Mouse (Mus musculus) urinary bladder, postnatal 4 days (tissue): Measurements from ENCODE around the gene Ston2.
A peak's percentile ranks its signal among the peaks of the same experiment; 100 is the strongest.
"Not testable (repeated sequence)": the region's sequence is repeated elsewhere in the genome, so short reads cannot be mapped to it uniquely, and the experiment has no call there.

Experiments used
- DNase-seq, 2 experiments: peaks; one replicate each; pipeline ENCODE4 v3.0.0; 2021 to 2022; ENCODE audit warnings: low spot score in 2 of 2

Ston2 gene

DNA sequence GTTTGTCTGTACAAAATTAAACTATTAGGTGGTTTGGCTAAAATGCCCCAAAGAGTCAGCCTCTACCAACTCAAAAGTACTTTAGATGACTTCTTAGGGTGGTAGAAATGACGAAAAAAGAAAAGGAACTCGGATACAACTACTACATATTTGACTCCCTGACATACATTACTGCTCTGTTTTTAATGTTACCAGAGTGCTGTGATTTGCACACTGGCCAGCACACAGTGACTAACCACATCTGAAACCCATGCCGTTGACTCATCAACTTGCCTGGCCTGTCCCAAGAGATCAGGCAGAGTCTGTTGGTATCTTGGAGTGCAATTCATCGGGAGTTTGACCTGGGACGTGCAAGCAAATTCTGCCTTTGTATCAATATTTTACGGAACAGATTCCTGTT lies 197.5 kb downstream of the Ston2 start:
- DNase-seq = no peak

DNA sequence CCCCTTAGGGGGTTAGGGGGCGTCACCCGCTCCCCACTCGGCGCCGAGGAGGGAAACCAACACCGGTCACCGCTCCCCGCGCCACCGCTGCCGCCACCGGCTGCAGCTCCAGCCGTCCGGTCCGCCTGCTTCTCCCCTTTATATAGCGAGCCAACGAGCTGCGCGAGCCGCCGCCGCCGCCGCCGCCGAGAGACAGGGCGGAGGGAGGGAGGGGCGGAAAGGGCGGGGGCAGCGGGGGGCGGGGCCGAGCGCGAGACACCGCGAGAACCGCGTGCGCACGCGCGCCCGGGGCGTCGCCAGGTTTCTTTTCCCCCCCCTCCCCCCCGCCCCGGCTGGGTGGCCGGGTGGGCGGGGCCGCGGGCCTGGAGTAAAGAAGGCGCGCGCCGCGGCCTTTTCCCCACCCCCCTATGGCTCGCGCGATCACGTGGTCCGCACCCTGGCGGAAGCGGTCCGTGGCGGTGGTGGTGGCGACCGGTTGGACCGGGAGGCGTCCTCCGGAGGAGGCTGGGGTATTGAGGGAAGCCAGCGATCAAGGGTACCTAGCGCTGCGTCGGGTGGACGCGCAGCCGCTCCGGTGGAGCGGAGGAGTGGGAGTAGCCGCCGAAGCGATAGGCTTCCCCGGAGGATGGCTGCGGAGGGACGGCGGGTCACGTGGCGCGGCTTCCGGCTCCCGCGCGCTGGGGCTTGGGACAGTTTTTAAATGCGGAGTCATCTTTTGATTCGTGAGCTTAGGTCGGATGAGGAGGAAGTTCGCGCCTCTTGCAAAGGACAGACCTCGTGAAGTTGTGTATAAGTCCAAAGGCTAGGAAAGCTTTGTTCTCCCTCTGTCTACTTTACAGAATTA lies 198.1 kb downstream of the Ston2 start, which contains the start of gene Gtf2a1:
Gene Gtf2a1 (minus strand): TSS at position 641 of the 844 bp plus-strand sequence.
- DNase-seq = peak; percentile 94 to 96

DNA sequence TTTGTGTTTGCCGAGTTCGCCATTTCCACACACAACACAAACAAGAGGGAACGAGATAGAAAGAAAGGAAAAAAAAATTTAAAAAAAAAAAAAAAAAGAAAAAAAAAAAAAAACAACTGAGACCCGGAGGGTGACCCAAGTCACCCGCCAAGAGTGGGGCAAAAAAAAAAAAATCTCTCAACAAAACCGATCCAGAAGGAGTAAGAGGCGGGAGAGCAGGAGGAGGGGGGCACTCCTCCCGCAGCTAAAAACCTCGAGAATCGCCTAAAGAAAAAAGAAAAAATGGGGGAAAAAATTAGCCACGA lies 198.7 kb downstream of the Ston2 start:
- DNase-seq = no peak

DNA sequence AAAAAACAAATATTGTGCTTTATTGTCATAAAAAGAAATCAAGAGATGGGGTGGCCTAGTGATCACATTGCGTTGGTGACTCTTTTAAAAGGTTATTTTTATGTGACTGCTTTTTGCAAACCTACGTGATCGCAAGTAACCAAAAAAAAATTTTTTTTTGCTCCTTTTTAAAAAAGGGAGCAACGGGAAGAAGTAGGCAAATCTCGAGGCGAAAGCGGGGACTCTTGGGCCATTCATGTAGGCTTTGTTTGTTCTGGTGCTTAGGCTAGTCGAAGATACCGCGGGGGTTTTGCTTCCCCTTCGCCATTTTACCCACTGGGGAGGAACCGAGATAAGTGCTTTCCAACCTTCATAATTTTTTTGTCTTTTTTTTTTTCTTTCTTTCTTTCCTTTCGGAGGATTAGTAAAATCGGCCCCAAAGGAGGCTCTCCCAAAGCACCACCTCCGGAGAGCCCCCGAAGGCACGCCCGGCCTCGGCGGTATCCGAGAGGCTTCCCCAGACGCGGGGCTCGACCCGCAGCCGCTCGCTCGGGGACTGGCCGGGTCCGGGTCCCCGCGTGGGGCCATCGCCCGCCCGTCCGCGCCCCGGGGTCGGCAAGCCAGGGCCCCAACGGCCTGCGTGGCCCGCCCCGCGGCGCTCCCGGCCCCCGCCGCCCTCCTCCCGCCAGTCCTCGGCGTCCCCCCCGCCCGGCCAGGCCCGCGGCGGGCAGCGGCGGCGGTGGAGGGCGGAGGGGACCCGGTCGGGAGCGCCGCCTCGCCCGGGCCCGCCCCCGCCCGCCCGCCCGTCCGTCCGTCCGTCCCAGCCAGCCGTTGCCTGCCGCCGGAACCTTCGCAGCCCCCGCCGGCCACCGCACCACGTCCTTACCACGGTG lies 199.3 kb downstream of the Ston2 start:
- peak; percentile 41 to 61 for DNase-seq

DNA sequence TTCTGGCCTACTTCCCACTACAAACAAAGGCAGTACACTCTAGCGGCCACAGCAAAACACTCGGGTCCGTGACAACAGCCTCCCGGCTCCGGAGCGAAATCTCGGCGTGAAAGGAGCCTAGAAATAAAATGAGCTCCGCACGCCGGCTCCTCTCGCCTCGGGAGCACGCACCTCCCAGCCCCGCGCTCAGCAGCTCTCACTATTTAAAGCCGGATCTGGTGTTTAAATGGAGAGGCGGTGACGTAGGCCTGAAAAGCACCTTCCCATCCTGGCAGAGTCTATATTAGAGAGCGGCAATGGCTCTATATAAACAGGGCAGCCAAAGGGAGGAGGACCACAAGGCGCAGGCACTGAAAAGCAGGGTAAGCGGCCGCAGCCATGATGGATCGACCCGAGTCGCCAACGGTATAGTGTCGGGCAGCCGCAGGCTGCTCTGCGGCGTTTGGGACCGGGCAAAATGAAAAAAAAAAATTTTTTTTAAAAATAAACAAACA lies 200.0 kb downstream of the Ston2 start:
- peak; percentile 86 to 93 for DNase-seq

DNA sequence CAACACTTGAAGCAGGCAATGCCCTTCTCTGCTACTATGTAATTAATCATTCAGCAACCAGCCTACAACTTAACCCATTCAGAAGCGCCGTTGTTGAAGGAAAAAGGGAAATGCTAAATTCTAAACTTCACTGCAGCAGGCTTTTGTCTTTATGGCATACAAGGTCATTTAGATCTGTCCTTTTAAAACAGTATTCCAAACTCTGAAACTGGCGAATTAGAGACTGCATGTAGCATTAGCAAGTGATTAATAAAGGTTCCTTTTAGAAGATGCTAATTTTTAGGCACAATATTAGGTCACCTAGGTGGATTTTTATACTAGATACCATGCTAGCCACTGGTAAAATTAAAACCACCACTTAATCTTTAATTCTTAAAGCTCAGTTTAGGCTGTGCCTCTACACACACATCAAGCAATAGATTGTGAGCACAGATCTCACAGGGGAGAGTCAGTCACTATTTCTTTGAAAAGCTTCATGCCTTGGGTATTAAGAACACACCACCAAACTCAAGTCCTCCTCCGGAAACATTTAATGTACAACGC lies 200.6 kb downstream of the Ston2 start:
- DNase-seq = no peak

DNA sequence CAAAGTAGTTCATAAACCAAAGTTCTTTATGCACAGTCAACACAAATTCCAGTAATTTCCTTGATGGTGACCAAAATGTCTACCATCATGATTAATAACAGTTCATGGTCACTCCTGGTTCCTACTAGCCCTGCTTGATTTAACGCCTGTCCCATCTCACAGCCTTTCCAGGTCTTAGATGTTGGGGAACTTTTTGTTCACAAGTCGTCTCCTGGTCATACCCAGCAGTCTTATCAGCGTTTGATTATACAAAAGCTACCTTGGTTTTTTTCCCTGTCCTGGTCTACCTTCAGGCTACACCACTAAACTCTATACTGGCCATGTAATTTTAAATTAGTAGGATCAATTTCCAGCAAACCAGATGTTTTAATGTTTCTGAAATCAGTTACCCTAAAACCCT lies 201.1 kb downstream of the Ston2 start:
- DNase-seq = no peak

DNA sequence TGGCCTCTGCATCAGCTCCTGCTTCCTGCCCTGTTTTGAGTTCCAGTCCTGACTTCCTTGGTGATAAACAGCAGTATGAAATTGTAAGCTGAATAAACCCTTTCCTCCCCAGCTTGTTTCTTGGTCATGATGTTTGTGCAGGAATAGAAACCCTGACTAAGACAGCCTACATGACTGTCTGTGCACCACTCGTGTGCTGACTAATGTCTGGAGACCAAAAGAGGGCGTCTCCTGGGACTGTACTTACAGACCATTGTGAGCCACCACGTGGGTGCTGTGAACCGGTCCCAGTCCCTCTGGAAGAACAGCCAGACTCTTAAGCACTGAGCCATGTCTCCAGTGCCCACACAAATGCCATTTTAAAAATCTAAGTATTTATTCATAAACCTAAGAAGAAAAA lies 202.4 kb downstream of the Ston2 start:
- DNase-seq = not testable (repeated sequence)

DNA sequence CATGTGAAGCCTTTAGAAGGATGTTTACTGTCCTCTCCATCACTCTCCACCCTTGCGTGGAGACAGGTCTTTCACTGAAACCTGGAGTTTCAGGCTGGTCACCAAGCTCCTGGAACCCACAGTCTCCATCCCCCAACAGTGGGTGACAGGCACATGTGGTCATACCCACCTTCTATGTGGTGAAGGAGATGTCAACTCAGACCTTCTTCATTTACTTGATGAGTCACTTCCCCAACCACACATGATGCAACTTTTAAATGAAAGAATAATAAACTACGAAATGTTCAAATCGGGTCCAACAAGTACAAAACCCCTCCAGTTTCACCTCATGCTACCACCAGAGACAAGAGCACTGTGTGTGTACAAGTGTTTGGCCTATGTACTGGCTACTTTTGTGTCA lies 203.0 kb downstream of the Ston2 start:
- DNase-seq = no peak

DNA sequence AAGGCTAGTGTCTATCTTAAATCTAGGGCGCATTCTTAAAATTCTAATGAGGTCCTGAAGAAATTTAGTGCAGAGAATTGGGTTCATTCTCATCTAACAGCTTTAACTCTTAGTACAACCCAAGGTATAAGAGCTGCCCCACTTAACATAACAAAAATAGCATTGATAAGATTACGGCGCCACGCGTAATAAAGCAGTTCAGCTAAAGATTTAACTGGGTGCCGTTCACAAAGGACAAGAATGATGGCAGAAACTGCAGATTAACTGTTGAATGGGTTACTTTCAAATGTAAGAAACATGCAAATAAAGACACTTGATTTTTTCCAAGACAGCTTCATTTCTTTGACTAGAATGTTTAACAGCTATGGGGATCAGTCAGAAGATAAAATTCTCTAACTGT lies 204.8 kb downstream of the Ston2 start:
- DNase-seq = no peak
